Mouse (Mus musculus): ENCODE measurements around the gene Proca1. TPM values are rescaled to one million over a fixed set of nuclear protein-coding genes. Genes with fewer than 3 reads are reported as not detected.
"Not testable (repeated sequence)": the region's sequence is repeated elsewhere in the genome, so short reads cannot be mapped to it uniquely, and the experiment has no call there.

The Proca1 gene
- total RNA-seq, 2 experiments from 2014 or later, result 14.6 to 22.9 TPM

GRCm38 (mm10) chr11:78179438-78179999 lies 13.7 kb upstream of the Proca1 start:
- DNase-seq (ENCODE audit: low spot score in 2 of 2), result no peak

GRCm38 (mm10) chr11:78180081-78180761 lies 13.0 kb upstream of the Proca1 start:
- DNase-seq (ENCODE audit: low spot score in 2 of 2), result no peak

- no peak for DNase-seq (ENCODE audit: low spot score in 2 of 2)
Observed at GRCm38 (mm10) chr11:78181830-78182357, 11.3 kb upstream of the Proca1 start.

GRCm38 (mm10) chr11:78182450-78182849 lies 10.7 kb upstream of the Proca1 start:
- no peak for DNase-seq (ENCODE audit: low spot score in 2 of 2)

- DNase-seq (ENCODE audit: low spot score in 2 of 2), result peak; percentile 71 to 77
Observed at GRCm38 (mm10) chr11:78182961-78183844, 10.0 kb upstream of the Proca1 start, which contains the start of gene Rpl23a. Rpl23a (minus strand) TSS chr11:78183584.

- no peak for DNase-seq (ENCODE audit: low spot score in 2 of 2)
Observed at GRCm38 (mm10) chr11:78183884-78184514, 9.2 kb upstream of the Proca1 start.

- DNase-seq (ENCODE audit: low spot score in 2 of 2), result not testable (repeated sequence)
Observed at GRCm38 (mm10) chr11:78184702-78185101, 8.5 kb upstream of the Proca1 start.

GRCm38 (mm10) chr11:78188331-78189233 lies 4.6 kb upstream of the Proca1 start, which contains the start of gene Rab34:
Rab34 (plus strand) TSS chr11:78188430.
- DNase-seq (ENCODE audit: low spot score in 2 of 2), result peak; percentile 60 to 61

GRCm38 (mm10) chr11:78189234-78190040 lies 3.8 kb upstream of the Proca1 start:
- DNase-seq (ENCODE audit: low spot score in 2 of 2), result peak; percentile 43 to 58

GRCm38 (mm10) chr11:78190041-78190440 lies 3.2 kb upstream of the Proca1 start:
- DNase-seq (ENCODE audit: low spot score in 2 of 2), result no peak

GRCm38 (mm10) chr11:78194411-78195100 lies 1.4 kb downstream of the Proca1 start:
- peak; percentile 78 to 81 for DNase-seq (ENCODE audit: low spot score in 2 of 2)

GRCm38 (mm10) chr11:78195101-78195863 lies 2.1 kb downstream of the Proca1 start:
- DNase-seq (ENCODE audit: low spot score in 2 of 2), result no peak

GRCm38 (mm10) chr11:78202372-78202771 lies 9.2 kb downstream of the Proca1 start:
- DNase-seq (ENCODE audit: low spot score in 2 of 2), result no peak

- no peak for DNase-seq (ENCODE audit: low spot score in 2 of 2)
Observed at GRCm38 (mm10) chr11:78204287-78204686, 11.1 kb downstream of the Proca1 start.

GRCm38 (mm10) chr11:78205361-78206206 lies 12.4 kb downstream of the Proca1 start:
- no peak for DNase-seq (ENCODE audit: low spot score in 2 of 2)

GRCm38 (mm10) chr11:78207190-78207589 lies 14.0 kb downstream of the Proca1 start:
- no peak for DNase-seq (ENCODE audit: low spot score in 2 of 2)

- no peak for DNase-seq (ENCODE audit: low spot score in 2 of 2)
Observed at GRCm38 (mm10) chr11:78209886-78210285, 16.7 kb downstream of the Proca1 start.
